Mouse (Mus musculus) ES-E14 (cell line): ENCODE data around the gene Mfap4. TPM values are rescaled to one million over a fixed set of nuclear protein-coding genes. Genes with fewer than 3 reads are reported as not detected.

Experiments
- DNase-seq: peaks from one replicate; pipeline ENCODE4 v3.0.0-alpha.2; 2013; ENCODE audit warnings: low read depth, low spot score
- H3K27ac ChIP-seq: 2 replicates; pipeline ENCODE4 v1.5.1; 2012; ENCODE audit warnings: low read depth, mild to moderate bottlenecking, low read length, moderate library complexity, mixed read lengths; ENCODE audit not compliant: poor library complexity, insufficient read depth, severe bottlenecking
- H3K36me3 ChIP-seq: 2 replicates; pipeline ENCODE4 v1.6.1; 2012; ENCODE audit warnings: mild to moderate bottlenecking, low read length, moderate library complexity, mixed read lengths; ENCODE audit not compliant: control insufficient read depth, poor library complexity, insufficient read depth, severe bottlenecking
- H3K4me1 ChIP-seq, 2 experiments: fragments of 150-350 bp in 1 of 2; sonication (generic) in 1 of 2; 2 replicates each; pipeline ENCODE4 v1.6.1; 2012; ENCODE audit warnings: low read length in 2 of 2, mild to moderate bottlenecking in 1 of 2, mixed read lengths in 1 of 2; ENCODE audit not compliant: control insufficient read depth in 2 of 2, insufficient read depth in 2 of 2, poor library complexity in 1 of 2
- H3K4me3 ChIP-seq, 2 experiments: fragments of 150-350 bp in 1 of 2; sonication (generic) in 1 of 2; 2 replicates each; pipeline ENCODE4 v1.5.1; 2012; ENCODE audit warnings: low read length in 2 of 2, low read depth in 1 of 2, mild to moderate bottlenecking in 1 of 2, mixed read lengths in 1 of 2; ENCODE audit not compliant: insufficient read depth in 1 of 2, poor library complexity in 1 of 2, severe bottlenecking in 1 of 2
- H3K9ac ChIP-seq: 2 replicates; pipeline ENCODE4 v1.6.1; 2012; ENCODE audit warnings: low read depth, mild to moderate bottlenecking, low read length, mixed read lengths; ENCODE audit not compliant: poor library complexity, insufficient read depth, severe bottlenecking
- H3K9me3 ChIP-seq: fragments of 150-350 bp; sonication (generic); 2 replicates; pipeline ENCODE4 v1.6.1; 2012; ENCODE audit warnings: low read depth, mild to moderate bottlenecking, low read length; ENCODE audit not compliant: control insufficient read depth, insufficient read depth
- CHD2 ChIP-seq: IDR thresholded peaks from 2 replicates; pipeline ENCODE4 v1.6.1; 2014; ENCODE audit warnings: mild to moderate bottlenecking, low read depth, low read length, inconsistent platforms
- HCFC1 ChIP-seq: IDR thresholded peaks from 2 replicates; pipeline ENCODE4 v1.6.1; 2012; ENCODE audit warnings: low read length, inconsistent platforms, borderline replicate concordance; ENCODE audit not compliant: insufficient read depth
- MAFK ChIP-seq: IDR thresholded peaks from 2 replicates; pipeline ENCODE4 v1.6.1; 2014; ENCODE audit warnings: mild to moderate bottlenecking, low read depth, low read length, inconsistent platforms; ENCODE audit not compliant: insufficient read depth
- ZC3H11A ChIP-seq: IDR thresholded peaks from 2 replicates; pipeline ENCODE4 v1.6.1; 2012; ENCODE audit warnings: low read depth, mild to moderate bottlenecking, inconsistent platforms, low read length, borderline replicate concordance
- ZNF384 ChIP-seq: IDR thresholded peaks from 2 replicates; pipeline ENCODE4 v1.6.1; 2012; ENCODE audit warnings: low read depth, low read length, inconsistent platforms
- in situ Hi-C, 2 experiments: fragments of 600-800 bp; cut with MboI; formaldehyde crosslinking; loops; one replicate each; pipeline ENCODE4 v1.15.1; 2025; ENCODE audit warnings: low sequenced_read_pairs in 2 of 2, inconsistent platforms in 1 of 2; ENCODE audit not compliant: unreplicated experiment in 2 of 2
- total RNA-seq: library from RNA; depleted of rRNA; stranded (reverse); fragments of 300-350 nt; gene quantifications from 2 replicates; pipeline ENCODE4 v1.2.3, GENCODE M21; 2012

Gene Mfap4
- total RNA-seq, 1 experiment, result 2.9 TPM

DNA sequence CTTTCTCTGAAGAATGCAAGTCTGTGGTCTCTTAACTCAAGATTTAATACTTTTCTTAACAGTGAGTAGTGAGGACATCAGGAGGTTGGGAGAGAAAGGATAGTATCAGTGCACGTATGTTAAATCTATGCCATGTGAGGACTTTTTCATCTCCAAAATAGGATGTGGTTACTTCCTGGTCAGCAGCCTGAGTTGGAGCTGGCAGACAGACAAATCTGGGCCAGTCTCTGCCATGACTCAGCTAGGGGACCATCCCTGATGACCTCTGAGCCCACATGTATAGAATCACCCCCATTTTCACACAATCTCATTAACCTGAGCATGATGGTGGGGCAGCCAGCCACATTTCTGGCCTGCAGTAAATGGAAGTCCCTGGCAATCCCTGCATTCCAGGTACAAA lies 32.7 kb downstream of the Mfap4 start:
- Histone ChIP-seq H3K27ac (no peak overlapping the region), H3K9ac (no peak overlapping the region), H3K4me3 (no peak overlapping the region), H3K9me3 (no peaks in the 10 kb centered on the region), H3K4me1 (no peaks in the 10 kb centered on the region), H3K36me3 (peaks cover 38% of the 10 kb centered on the region)
- TF ChIP-seq MAFK (no peak), ZC3H11A (no peak), HCFC1 (no peak), ZNF384 (no peak), CHD2 (no peak)
- in situ Hi-C loops, result no loop called here
- DNase-seq, result no peak

DNA sequence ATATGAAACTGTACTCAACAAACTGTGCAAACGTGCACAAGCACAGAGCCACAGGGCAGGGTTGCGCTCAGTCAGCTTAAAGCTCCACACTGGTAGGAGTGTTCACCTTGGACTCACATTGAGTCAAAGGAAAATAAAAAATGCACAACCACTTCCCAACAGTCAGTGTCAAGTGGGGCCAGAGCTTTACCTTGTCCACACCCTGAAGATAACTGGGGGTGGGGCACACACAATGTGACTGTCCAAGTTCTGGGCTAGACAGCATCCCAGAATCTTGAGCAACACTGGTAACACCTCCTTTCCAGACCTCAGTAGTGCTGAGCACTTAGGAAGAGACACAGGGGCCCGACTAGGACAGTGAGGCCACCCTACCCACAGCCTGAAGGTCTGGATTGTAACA lies 33.6 kb downstream of the Mfap4 start:
- Histone ChIP-seq H3K9me3 (no peaks in the 10 kb centered on the region), H3K4me3 (no peak overlapping the region), H3K4me1 (no peaks in the 10 kb centered on the region), H3K36me3 (peaks cover 38% of the 10 kb centered on the region), H3K9ac (no peak overlapping the region), H3K27ac (no peak overlapping the region)
- in situ Hi-C loops, result no loop called here
- TF ChIP-seq MAFK (no peak), HCFC1 (no peak), ZC3H11A (no peak), ZNF384 (no peak), CHD2 (no peak)
- DNase-seq, result no peak

DNA sequence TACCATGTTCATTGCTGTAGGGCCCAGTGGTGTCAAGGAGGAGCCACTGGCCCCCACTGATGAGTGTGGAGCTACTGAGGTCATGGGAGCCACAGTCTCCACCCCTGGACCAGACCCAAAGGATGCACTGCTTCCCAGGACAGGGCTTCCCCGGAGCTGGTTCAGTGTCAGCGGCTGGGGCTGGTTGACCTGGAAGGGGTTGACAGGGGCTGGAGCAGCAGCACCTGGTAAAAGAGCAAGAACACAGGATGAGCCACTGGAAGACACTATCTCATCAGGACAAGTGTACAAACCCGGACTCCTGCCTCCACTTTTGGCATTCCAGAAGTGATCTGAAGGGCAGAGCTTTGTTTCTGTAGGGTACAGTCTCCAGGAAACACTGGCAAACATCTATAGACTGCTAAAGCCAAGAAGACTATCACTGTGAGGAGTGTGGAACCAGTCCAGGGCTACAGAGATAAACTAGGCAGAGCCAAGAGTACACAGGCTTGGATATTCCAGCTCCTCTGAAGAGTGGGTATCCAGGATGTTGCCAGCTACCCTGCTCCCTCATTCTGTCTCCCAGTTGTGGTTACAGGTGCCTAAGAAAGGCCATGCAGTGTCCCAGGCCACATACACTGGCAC lies 34.4 kb downstream of the Mfap4 start:
- Histone ChIP-seq H3K4me3 (no peak overlapping the region), H3K4me1 (no peaks in the 10 kb centered on the region; a peak in 1 of 4 replicates), H3K9ac (no peak overlapping the region), H3K9me3 (no peaks in the 10 kb centered on the region), H3K27ac (no peak overlapping the region), H3K36me3 (peaks cover 41% of the 10 kb centered on the region)
- TF ChIP-seq HCFC1 (no peak), ZNF384 (no peak), MAFK (no peak), ZC3H11A (no peak), CHD2 (no peak)
- DNase-seq, result no peak
- in situ Hi-C loops, result no loop called here

DNA sequence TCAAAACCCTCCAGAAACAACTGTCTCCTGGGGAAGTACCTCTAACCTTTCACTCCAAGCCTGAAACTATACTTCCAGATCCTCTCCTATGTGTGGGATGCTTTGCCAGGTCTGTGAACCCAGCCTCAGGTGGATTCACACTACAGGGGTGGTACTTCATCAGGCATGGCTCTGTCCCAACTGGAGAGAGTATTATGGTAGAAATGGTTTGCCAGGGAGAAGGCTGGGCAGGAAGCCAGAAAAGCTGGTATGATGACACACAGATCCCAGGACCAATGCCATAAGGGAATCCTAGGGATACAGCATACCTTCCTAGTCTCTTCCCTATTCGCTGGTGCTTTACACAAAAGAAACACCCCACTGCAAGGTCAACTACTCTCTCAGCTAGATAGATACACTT lies 41.6 kb downstream of the Mfap4 start:
- Histone ChIP-seq H3K9ac (no peak overlapping the region), H3K36me3 (peaks cover 12% of the 10 kb centered on the region), H3K9me3 (no peaks in the 10 kb centered on the region), H3K4me1 (peaks cover 3 to 21% of the 10 kb centered on the region in 2 experiments; a peak in 2 of 4 replicates), H3K4me3 (no peak overlapping the region), H3K27ac (no peak overlapping the region)
- TF ChIP-seq ZNF384 (no peak), CHD2 (no peak), ZC3H11A (no peak), MAFK (no peak), HCFC1 (no peak)
- no peak for DNase-seq
- in situ Hi-C loops, result no loop called here

DNA sequence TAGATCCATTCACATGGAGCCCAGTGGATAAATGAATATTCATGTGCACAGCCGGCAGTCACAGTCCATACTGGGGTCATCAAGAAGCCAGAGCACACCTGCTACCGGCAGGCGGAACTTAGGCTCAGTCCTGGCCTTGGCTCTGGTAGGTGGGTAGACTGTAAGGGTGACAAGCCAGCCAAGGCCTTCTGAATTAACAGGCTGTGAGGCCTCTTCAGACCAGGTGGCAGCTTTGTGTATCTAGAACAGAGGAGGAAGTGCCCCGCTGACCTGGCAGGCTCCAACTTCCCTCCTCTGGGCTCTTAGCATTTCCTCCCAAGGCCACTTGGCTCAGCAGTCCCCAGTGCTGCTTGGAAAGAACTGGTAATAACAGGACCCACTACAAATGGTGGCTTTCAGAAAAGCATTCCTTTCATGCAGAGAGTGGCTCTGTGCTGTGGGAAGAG lies 44.1 kb downstream of the Mfap4 start:
- Histone ChIP-seq H3K27ac (peak overlapping the region; percentile 28; the same call in 1 of the 2 replicates), H3K36me3 (peaks cover 8% of the 10 kb centered on the region), H3K4me1 (peaks cover 3 to 22% of the 10 kb centered on the region in 2 experiments; a peak in 2 of 4 replicates), H3K4me3 (no peak overlapping the region), H3K9me3 (no peaks in the 10 kb centered on the region), H3K9ac (no peak overlapping the region)
- DNase-seq, result peak; percentile 51
- in situ Hi-C loops, result no loop called here
- TF ChIP-seq ZNF384 (no peak), ZC3H11A (no peak), HCFC1 (no peak)
